Mouse (Mus musculus) CH12.LX (cell line): ENCODE results near the gene Nkain1. TPM values are rescaled to one million over a fixed set of nuclear protein-coding genes. Genes with fewer than 3 reads are reported as not detected.

ENCODE experiments used
- DNase-seq: peaks from one replicate; pipeline ENCODE4 v3.0.0-alpha.2; 2013; ENCODE audit errors: extremely low read depth
- H3K27ac ChIP-seq: 2 replicates; pipeline ENCODE4 v1.5.1; 2012; ENCODE audit warnings: low read depth, mild to moderate bottlenecking, control low read depth, moderate library complexity; ENCODE audit not compliant: insufficient read depth
- H3K27me3 ChIP-seq: replicated peaks from 2 replicates; pipeline ENCODE3; 2012; ENCODE audit warnings: inconsistent platforms
- H3K36me3 ChIP-seq, 2 experiments: replicated peaks in 1 of 2; 2 replicates each; pipeline versions ENCODE3 to v1.6.1; 2012; ENCODE audit warnings: inconsistent platforms in 1 of 2, low read length in 1 of 2, mild to moderate bottlenecking in 1 of 2, mixed read lengths in 1 of 2, moderate library complexity in 1 of 2; ENCODE audit not compliant: control insufficient read depth in 1 of 2, insufficient read depth in 1 of 2
- H3K4me1 ChIP-seq, 2 experiments: 2 replicates each; pipeline ENCODE4 v1.6.1; 2012; ENCODE audit warnings: inconsistent platforms in 1 of 2, moderate library complexity in 1 of 2; ENCODE audit not compliant: insufficient read depth in 2 of 2, control insufficient read depth in 1 of 2
- H3K4me2 ChIP-seq: 2 replicates; pipeline ENCODE4 v1.6.1; 2012; ENCODE audit warnings: low read depth, mild to moderate bottlenecking, control low read depth; ENCODE audit not compliant: poor library complexity, insufficient read depth, severe bottlenecking
- H3K4me3 ChIP-seq, 3 experiments: fragments of 150-350 bp in 1 of 3; sonication (generic) in 1 of 3; replicated peaks in 1 of 3; 2 replicates each; pipeline versions ENCODE3 to v1.5.1; 2011 to 2012; ENCODE audit warnings: low read depth in 2 of 3, low read length in 2 of 3, mild to moderate bottlenecking in 2 of 3, moderate library complexity in 2 of 3, control low read depth in 1 of 3, improper control_type of control experiment in 1 of 3, inconsistent platforms in 1 of 3, mixed read lengths in 1 of 3; ENCODE audit not compliant: poor library complexity in 1 of 3
- H3K79me2 ChIP-seq: replicated peaks from 2 replicates; pipeline ENCODE4 v1.6.1; 2012; ENCODE audit warnings: mild to moderate bottlenecking, moderate library complexity; ENCODE audit not compliant: control insufficient read depth, poor library complexity, insufficient read depth, severe bottlenecking; ENCODE audit errors: extremely low read depth
- H3K9ac ChIP-seq: 2 replicates; pipeline ENCODE4 v1.6.1; 2012; ENCODE audit warnings: low read depth, mild to moderate bottlenecking, control low read depth, moderate library complexity; ENCODE audit not compliant: insufficient read depth
- H3K9me3 ChIP-seq: replicated peaks from 2 replicates; pipeline ENCODE3; 2012; ENCODE audit warnings: low read length, inconsistent platforms, mixed read lengths
- CHD2 ChIP-seq: IDR thresholded peaks from 2 replicates; pipeline ENCODE4 v1.6.1; 2011; ENCODE audit warnings: low read length, improper control_type of control experiment
- E2F4 ChIP-seq: IDR thresholded peaks from 2 replicates; pipeline ENCODE4 v1.6.1; 2011; ENCODE audit warnings: low read depth, low read length, improper control_type of control experiment; ENCODE audit not compliant: insufficient replicate concordance
- ELF1 ChIP-seq: IDR thresholded peaks from 2 replicates; pipeline ENCODE4 v1.6.1; 2014; ENCODE audit warnings: low read depth, mild to moderate bottlenecking, inconsistent platforms, low read length, improper control_type of control experiment
- ETS1 ChIP-seq: conservative IDR thresholded peaks from 2 replicates; pipeline ENCODE4 v1.6.1; 2012; ENCODE audit warnings: low read depth, mild to moderate bottlenecking, inconsistent platforms, low read length, improper control_type of control experiment, moderate library complexity
- GABPA ChIP-seq: IDR thresholded peaks from 2 replicates; pipeline ENCODE4 v1.6.1; 2012; ENCODE audit warnings: low read depth, low read length, improper control_type of control experiment, inconsistent platforms; ENCODE audit not compliant: insufficient replicate concordance
- HCFC1 ChIP-seq: IDR thresholded peaks from 2 replicates; pipeline ENCODE4 v1.6.1; 2012; ENCODE audit warnings: low read depth, mild to moderate bottlenecking, inconsistent platforms, low read length, improper control_type of control experiment
- IRF4 ChIP-seq: IDR thresholded peaks from 2 replicates; pipeline ENCODE4 v1.6.1; 2014; ENCODE audit warnings: low read depth, mild to moderate bottlenecking, inconsistent platforms, low read length, improper control_type of control experiment
- JUN ChIP-seq: IDR thresholded peaks from 2 replicates; pipeline ENCODE4 v1.6.1; 2011; ENCODE audit warnings: low read depth, mild to moderate bottlenecking, low read length, improper control_type of control experiment, moderate library complexity; ENCODE audit not compliant: insufficient read depth
- MAFK ChIP-seq: IDR thresholded peaks from 2 replicates; pipeline ENCODE4 v1.6.1; 2011; ENCODE audit warnings: low read length, improper control_type of control experiment; ENCODE audit not compliant: insufficient replicate concordance
- MAX ChIP-seq: IDR thresholded peaks from 2 replicates; pipeline ENCODE4 v1.6.1; 2011; ENCODE audit warnings: low read length, improper control_type of control experiment
- MXI1 ChIP-seq: IDR thresholded peaks from 2 replicates; pipeline ENCODE4 v1.6.1; 2011; ENCODE audit warnings: mild to moderate bottlenecking, low read depth, low read length, improper control_type of control experiment
- NRF1 ChIP-seq: IDR thresholded peaks from 2 replicates; pipeline ENCODE4 v1.6.1; 2014; ENCODE audit warnings: low read depth, mild to moderate bottlenecking, inconsistent platforms, low read length, improper control_type of control experiment, moderate library complexity
- POLR2A ChIP-seq: IDR thresholded peaks from 2 replicates; pipeline ENCODE4 v1.6.1; 2011; ENCODE audit warnings: low read depth, mild to moderate bottlenecking, improper control_type of control experiment, low read length
- SMC3 ChIP-seq: IDR thresholded peaks from 2 replicates; pipeline ENCODE4 v1.6.1; 2011; ENCODE audit warnings: low read depth, low read length, improper control_type of control experiment
- ZNF384 ChIP-seq: IDR thresholded peaks from 2 replicates; pipeline ENCODE4 v1.6.1; 2012; ENCODE audit warnings: low read depth, low read length, improper control_type of control experiment, inconsistent platforms
- dilution Hi-C: fragments of 300-500 bp; cut with MboI; formaldehyde crosslinking; loops from 2 replicates; pipeline ENCODE4 v1.14.3; 2020; ENCODE audit warnings: low sequenced_read_pairs; ENCODE audit not compliant: extremely low pct_unique_long_range_greater_than_20kb, extremely low pct_ligation_motif_present
- in situ Hi-C: fragments of 300-500 bp; cut with MboI; formaldehyde crosslinking; loops from 3 replicates; pipeline ENCODE4 v1.14.3; 2019; ENCODE audit warnings: low sequenced_read_pairs, low pct_ligation_motif_present, low pct_unique_long_range_greater_than_20kb, mixed read lengths
- polyA plus RNA-seq: library from polyadenylated mRNA; unstranded; fragments of >175 nt; gene quantifications from 2 replicates; pipeline ENCODE4 v1.2.1, GENCODE M21; 2012; ENCODE audit warnings: low read depth; ENCODE audit not compliant: insufficient read length
- total RNA-seq, 2 experiments: library from RNA; depleted of rRNA; stranded (reverse); fragments of 300-350 nt in 1 of 2; fragments of >200 nt in 1 of 2; gene quantifications; 2 replicates each; pipeline ENCODE4 v1.2.3; 2012 to 2014

Nkain1 gene
- total and polyA plus RNA-seq, 3 experiments: 5.5 to 23.1 (median 19.6) TPM

- no peak overlapping the region for H3K27ac ChIP-seq
- DNase-seq: peak; percentile 96
- TF ChIP-seq NRF1 (peak; percentile 45), CHD2 (no peak)
- H3K36me3 ChIP-seq: no peaks in the 10 kb centered on the region
- dilution Hi-C loops: no loop called here
- peak overlapping the region; percentile 72 for H3K4me2 ChIP-seq
- H3K79me2 ChIP-seq: no peaks in the 10 kb centered on the region
- H3K9me3 ChIP-seq: no peaks in the 10 kb centered on the region
- 0 out of 2 replicates have a peak overlapping the region, but pooled peaks have one; percentile 16 for H3K9ac ChIP-seq
- peak overlapping the region; percentile 44 to 58 (median 52) for H3K4me3 ChIP-seq
- no peaks in the 10 kb centered on the region for H3K27me3 ChIP-seq
- in situ Hi-C loops: no loop called here
- peaks cover 0 to 7% of the 10 kb centered on the region in 2 experiments; a peak in 2 of 4 replicates for H3K4me1 ChIP-seq
Observed at GRCm38 (mm10) chr4:130519567-130520481, 54.1 kb downstream of the Nkain1 start.

GRCm38 (mm10) chr4:130516490-130516889, 57.5 kb downstream of the Nkain1 start:
- Histone ChIP-seq H3K9ac (no peak overlapping the region), H3K4me3 (no peak overlapping the region), H3K4me2 (no peak overlapping the region), H3K4me1 (peaks cover 0 to 7% of the 10 kb centered on the region in 2 experiments; a peak in 2 of 4 replicates), H3K79me2 (no peaks in the 10 kb centered on the region), H3K9me3 (no peaks in the 10 kb centered on the region), H3K27ac (no peak overlapping the region), H3K36me3 (no peaks in the 10 kb centered on the region), H3K27me3 (no peaks in the 10 kb centered on the region)
- no peak for TF ChIP-seq HCFC1
- no peak for TF ChIP-seq ZNF384
- no peak for TF ChIP-seq JUN
- TF ChIP-seq E2F4: no peak
- no peak for TF ChIP-seq MAX
- TF ChIP-seq ELF1: no peak
- TF ChIP-seq MXI1: no peak
- no peak for TF ChIP-seq IRF4
- no peak for TF ChIP-seq POLR2A
- TF ChIP-seq ETS1: no peak
- TF ChIP-seq SMC3: no peak
- no peak for TF ChIP-seq GABPA
- TF ChIP-seq MAFK: no peak
- DNase-seq: no peak
- in situ Hi-C loops: no loop called here
- dilution Hi-C loops: no loop called here

Other genes starting within 250 kb of the Nkain1 start
- gene Zcchc17, start 214.2 kb downstream of the Nkain1 start, total RNA-seq (2012; rRNA removed): 31.7 and 42.6 TPM in 2 replicates
- gene Zcchc17, start 214.2 kb downstream of the Nkain1 start, total RNA-seq (2014; rRNA removed): 51.8 and 54.8 TPM in 2 replicates
- 67.7 and 87.4 TPM in 2 replicates for gene Zcchc17, start 214.2 kb downstream of the Nkain1 start, polyA plus RNA-seq
- 108 and 134 TPM in 2 replicates for gene Snrnp40, start 214.0 kb downstream of the Nkain1 start, total RNA-seq (2012; rRNA removed)
- gene Snrnp40, start 214.0 kb downstream of the Nkain1 start, total RNA-seq (2014; rRNA removed): 180 and 184 TPM in 2 replicates
- gene Snrnp40, start 214.0 kb downstream of the Nkain1 start, polyA plus RNA-seq: 128 and 157 TPM in 2 replicates
- 35.8 and 38.0 TPM in 2 replicates for gene Pum1, start 89.1 kb upstream of the Nkain1 start, total RNA-seq (2012; rRNA removed)
- gene Pum1, start 89.1 kb upstream of the Nkain1 start, total RNA-seq (2014; rRNA removed): 17.1 and 17.3 TPM in 2 replicates
- 36.1 and 41.0 TPM in 2 replicates for gene Pum1, start 89.1 kb upstream of the Nkain1 start, polyA plus RNA-seq
- gene Sdc3, start 218.4 kb upstream of the Nkain1 start, total RNA-seq (2012; rRNA removed): 0.30 and 0.80 TPM in 2 replicates
- not detected in 2 replicates for gene Sdc3, start 218.4 kb upstream of the Nkain1 start, total RNA-seq (2014; rRNA removed)
- 0.14 TPM in 1 of 2 replicates, not detected in the other for gene Sdc3, start 218.4 kb upstream of the Nkain1 start, polyA plus RNA-seq